Mouse (Mus musculus) brain, embryonic 14.5 days (tissue): Measurements from ENCODE around the gene Gpr179. TPM values are rescaled to one million over a fixed set of nuclear protein-coding genes. Genes with fewer than 3 reads are reported as not detected.

Source experiments
- DNase-seq: peaks from one replicate; pipeline ENCODE4 v3.0.0-alpha.2; 2011; ENCODE audit warnings: low read depth
- CTCF ChIP-seq: fragments of 200-500 bp; IDR thresholded peaks from 2 replicates; pipeline ENCODE4 v1.5.1; 2012; ENCODE audit warnings: inconsistent platforms, mild to moderate bottlenecking, moderate library complexity, borderline replicate concordance; ENCODE audit not compliant: insufficient read depth, insufficient read length; ENCODE audit errors: extremely low read depth
- POLR2A ChIP-seq: fragments of 200-500 bp; IDR thresholded peaks from 2 replicates; pipeline ENCODE4 v1.6.1; 2012; ENCODE audit warnings: mild to moderate bottlenecking, inconsistent platforms, borderline replicate concordance; ENCODE audit not compliant: poor library complexity, insufficient read depth, insufficient read length, severe bottlenecking; ENCODE audit errors: extremely low read depth
- polyA plus RNA-seq: library from polyadenylated mRNA; depleted of rRNA; stranded (reverse); fragments of >200 nt; gene quantifications from 2 replicates; pipeline ENCODE4 v1.2.3, GENCODE M21; 2012; rRNA removed

Gpr179 gene
- polyA plus RNA-seq, 1 experiment, result 0.41 TPM

- no peak for TF ChIP-seq CTCF
- no peak for TF ChIP-seq POLR2A
- no peak for DNase-seq
These were observed 64.2 kb downstream of the Gpr179 start for GRCm38 (mm10) chr11:97287643-97288042.

GRCm38 (mm10) chr11:97286973-97287372 lies 64.9 kb downstream of the Gpr179 start:
- TF ChIP-seq POLR2A, result no peak
- TF ChIP-seq CTCF, result no peak

GRCm38 (mm10) chr11:97285852-97286775 lies 65.8 kb downstream of the Gpr179 start:
- no peak for DNase-seq
- no peak for TF ChIP-seq CTCF
- TF ChIP-seq POLR2A, result no peak

More at GRCm38 (mm10) chr11:97286973-97287372, 64.9 kb downstream of the Gpr179 start:
- no peak for DNase-seq

GRCm38 (mm10) chr11:97284854-97285253 lies 67.0 kb downstream of the Gpr179 start:
- no peak for TF ChIP-seq CTCF
- no peak for TF ChIP-seq POLR2A
- no peak for DNase-seq

- DNase-seq, result no peak
- TF ChIP-seq CTCF, result no peak
- no peak for TF ChIP-seq POLR2A
These were observed 69.7 kb downstream of the Gpr179 start for GRCm38 (mm10) chr11:97282179-97282578.

Other genes with a start within 250 kb of the Gpr179 start
- gene Tbx21, start 236.7 kb downstream of the Gpr179 start, polyA plus RNA-seq, result 0.12 and 0.21 TPM in 2 replicates
- 55.6 and 65.1 TPM in 2 replicates for gene Tbkbp1, start 200.6 kb downstream of the Gpr179 start, polyA plus RNA-seq
- 106 and 129 TPM in 2 replicates for gene Kpnb1, start 164.2 kb downstream of the Gpr179 start, polyA plus RNA-seq
- gene Npepps, start 71.4 kb downstream of the Gpr179 start, polyA plus RNA-seq, result 96.2 and 124 TPM in 2 replicates
- gene Mrpl45, start 36.4 kb downstream of the Gpr179 start, polyA plus RNA-seq, result 25.4 and 26.1 TPM in 2 replicates
- gene Socs7, start 10.5 kb upstream of the Gpr179 start, polyA plus RNA-seq, result 31.2 and 37.1 TPM in 2 replicates
- 25.3 and 35.8 TPM in 2 replicates for gene Arhgap23, start 63.5 kb upstream of the Gpr179 start, polyA plus RNA-seq
- 0.12 and 0.21 TPM in 2 replicates for gene 4933428G20Rik, start 148.3 kb upstream of the Gpr179 start, polyA plus RNA-seq
- 45.1 and 70.2 TPM in 2 replicates for gene Srcin1, start 224.1 kb upstream of the Gpr179 start, polyA plus RNA-seq